Mouse (Mus musculus) cerebellum, postnatal 10 days (tissue): Measurements from ENCODE around the gene Ankrd44.

Source experiments
- DNase-seq, 2 experiments: peaks; one replicate each; pipeline ENCODE4 v3.0.0; 2021; ENCODE audit warnings: mixed read lengths in 2 of 2

Gene Ankrd44

GRCm38 (mm10) chr1:54844361-54844760, 81.8 kb downstream of the Ankrd44 start:
- DNase-seq = no peak

DNA sequence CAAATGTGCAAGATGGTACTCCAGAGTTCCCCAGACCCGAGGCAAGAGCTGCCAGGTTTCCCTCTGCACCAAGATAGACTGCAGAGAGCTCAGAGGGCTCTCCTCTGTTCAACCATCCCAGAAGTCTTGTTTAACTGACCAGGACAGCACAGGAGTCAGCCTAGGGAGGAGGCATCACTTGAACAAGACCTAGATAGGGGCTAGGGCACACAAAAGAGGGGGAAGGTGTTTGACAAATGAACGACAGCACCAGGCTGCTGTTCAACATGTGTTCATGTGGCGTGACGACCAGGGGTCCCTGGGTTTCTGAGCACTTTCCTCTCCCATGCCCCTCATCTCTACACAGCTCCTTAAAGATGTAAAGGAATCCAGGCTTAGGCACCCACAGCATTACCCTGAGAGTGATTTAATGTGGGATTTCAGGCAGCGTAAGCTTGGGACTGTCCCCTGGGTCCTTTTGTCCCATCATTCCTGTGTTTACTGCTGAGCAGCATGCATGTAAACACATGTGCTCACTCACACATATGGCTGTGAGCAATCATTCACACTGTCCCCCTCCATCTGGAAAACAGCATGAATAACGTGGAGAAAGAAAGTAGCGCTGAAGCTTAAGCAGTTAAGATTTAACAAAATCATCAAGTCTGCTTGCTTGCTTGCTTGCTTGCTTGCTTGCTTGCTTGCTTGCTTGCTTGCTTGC, 83.3 kb downstream of the Ankrd44 start:
- no peak for DNase-seq

- DNase-seq = peak in 1 of 2 experiments; percentile 27
Measured at GRCm38 (mm10) chr1:54841788-54842187, 84.4 kb downstream of the Ankrd44 start.

GRCm38 (mm10) chr1:54840040-54840439, 86.1 kb downstream of the Ankrd44 start:
- DNase-seq = no peak

GRCm38 (mm10) chr1:54838486-54838805, 87.7 kb downstream of the Ankrd44 start:
- DNase-seq = no peak

- DNase-seq = no peak
Measured at GRCm38 (mm10) chr1:54837721-54838485, 88.3 kb downstream of the Ankrd44 start.

DNA sequence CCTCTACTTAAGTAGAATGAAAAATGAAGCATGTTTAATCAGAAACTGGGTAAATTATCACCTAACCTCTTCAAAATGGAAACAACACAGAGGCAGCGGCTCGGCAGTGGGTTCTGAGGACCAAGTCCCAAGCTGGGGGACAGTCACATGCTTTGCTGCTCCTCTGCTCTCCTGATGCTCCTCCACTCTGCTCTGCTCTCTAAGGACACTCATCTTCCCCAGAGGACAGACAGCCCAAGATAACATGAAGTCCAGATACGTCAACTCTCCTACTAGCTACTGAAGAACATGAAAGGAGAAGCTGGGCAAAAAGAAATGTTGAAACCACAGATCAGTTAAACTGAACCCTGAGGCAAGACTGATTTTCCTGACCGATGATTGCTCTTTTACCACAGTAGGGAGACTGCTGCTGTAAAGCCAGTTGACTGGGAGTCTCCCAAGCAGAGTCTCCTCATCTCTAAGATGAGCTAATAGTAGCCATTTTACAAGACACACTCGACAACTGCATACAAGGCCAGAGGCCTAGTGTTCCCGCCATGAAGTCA, 90.5 kb downstream of the Ankrd44 start:
- no peak for DNase-seq

GRCm38 (mm10) chr1:54833221-54833620, 93.0 kb downstream of the Ankrd44 start:
- DNase-seq = no peak

GRCm38 (mm10) chr1:54832765-54833164, 93.4 kb downstream of the Ankrd44 start:
- DNase-seq = peak; percentile 71 to 92

GRCm38 (mm10) chr1:54830223-54830622, 96.0 kb downstream of the Ankrd44 start:
- DNase-seq = peak; percentile 56 to 61

GRCm38 (mm10) chr1:54829681-54830213, 96.4 kb downstream of the Ankrd44 start:
- DNase-seq = no peak

DNA sequence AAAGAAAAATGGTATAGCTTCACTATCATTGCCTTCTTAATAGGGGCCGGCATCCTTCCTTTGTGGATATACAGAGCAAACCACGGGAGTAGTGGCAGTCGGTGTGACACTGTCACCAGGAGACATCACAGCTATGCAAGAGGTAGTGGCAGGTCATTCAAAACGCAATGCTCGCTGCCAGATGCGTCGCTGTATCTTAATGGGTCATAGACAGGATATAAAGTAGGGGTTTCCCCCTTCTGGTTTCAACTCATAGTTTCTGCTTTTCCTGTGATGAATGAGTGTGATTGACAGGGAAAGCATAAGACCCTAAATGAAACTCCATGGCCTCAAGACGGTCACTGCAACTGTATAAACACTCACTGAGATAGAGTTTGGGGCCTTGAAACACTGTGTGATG, 98.4 kb downstream of the Ankrd44 start:
- no peak for DNase-seq

DNA sequence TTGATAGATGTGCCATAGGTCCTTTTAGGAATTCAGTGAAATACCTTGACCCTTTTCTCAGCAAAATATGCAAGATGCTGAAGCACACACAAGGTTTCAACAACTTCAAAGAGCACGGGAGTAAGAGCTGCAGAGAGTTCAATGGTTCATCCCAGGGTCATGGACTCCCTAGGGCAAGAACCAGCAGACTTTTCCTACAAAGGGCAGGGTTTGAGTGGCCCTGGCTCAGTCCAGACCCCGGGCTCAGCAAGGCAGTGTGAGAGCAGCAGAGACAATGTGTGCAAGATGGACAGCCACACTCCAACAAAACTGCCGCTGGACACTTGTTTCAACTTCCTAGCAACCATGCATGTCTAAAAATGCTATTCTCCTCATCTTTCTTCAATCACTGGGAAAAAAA, 98.8 kb downstream of the Ankrd44 start:
- no peak for DNase-seq

- peak; percentile 61 to 71 for DNase-seq
Measured at GRCm38 (mm10) chr1:54826426-54826986, 99.7 kb downstream of the Ankrd44 start.

GRCm38 (mm10) chr1:54825718-54826425, 100.3 kb downstream of the Ankrd44 start:
- no peak for DNase-seq

DNA sequence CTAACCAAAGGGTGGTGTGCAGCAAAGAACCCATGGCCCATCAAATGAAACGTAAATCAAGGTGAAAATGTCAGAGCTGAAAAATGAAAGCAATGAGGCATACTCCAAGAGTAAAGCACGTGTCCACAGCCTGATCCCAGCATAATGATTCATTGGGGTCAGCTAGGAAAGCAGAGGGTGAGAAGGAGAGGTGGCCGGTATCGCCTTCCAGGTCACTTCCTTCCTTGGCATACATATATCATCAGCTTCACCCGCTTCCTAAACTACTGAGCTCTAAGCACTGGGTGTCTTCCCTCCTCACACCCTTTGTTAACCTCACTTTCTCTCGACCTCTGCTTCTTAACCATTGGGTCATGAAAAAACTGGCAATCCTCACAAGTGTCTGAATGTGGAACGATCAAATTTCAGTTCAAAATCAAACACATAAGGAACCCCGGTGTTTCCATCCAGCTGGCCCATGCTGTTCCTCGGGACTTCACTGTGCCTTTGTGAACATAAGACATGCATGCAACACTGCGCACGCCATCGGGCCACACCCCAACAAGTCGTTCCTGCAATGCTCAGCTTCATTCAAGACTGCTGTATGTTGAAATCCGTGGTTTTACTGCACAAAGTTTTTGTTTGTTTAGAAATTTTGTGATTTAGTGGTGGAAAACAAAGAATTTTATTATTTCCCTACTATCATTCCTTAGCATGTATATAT, 101.9 kb downstream of the Ankrd44 start:
- no peak for DNase-seq

DNA sequence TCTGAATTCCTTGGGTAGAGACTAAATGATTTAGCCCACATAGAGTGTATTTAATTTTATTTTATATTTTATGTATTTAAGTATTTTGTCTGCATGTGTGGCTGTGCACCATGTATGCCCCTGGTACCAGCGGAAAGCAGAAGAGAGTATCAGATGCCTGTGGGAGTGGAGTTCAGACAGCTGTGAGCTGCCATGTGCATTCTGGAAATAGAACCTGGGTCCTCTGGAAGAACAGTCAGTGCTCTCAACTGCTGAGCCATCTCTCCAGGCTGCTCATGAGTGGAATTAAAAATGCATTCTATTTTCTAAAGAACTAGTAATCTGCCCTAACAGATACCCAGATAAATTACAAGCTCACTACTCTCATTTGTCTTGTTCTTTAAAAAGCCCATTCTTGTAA, 104.4 kb downstream of the Ankrd44 start:
- DNase-seq = no peak

DNA sequence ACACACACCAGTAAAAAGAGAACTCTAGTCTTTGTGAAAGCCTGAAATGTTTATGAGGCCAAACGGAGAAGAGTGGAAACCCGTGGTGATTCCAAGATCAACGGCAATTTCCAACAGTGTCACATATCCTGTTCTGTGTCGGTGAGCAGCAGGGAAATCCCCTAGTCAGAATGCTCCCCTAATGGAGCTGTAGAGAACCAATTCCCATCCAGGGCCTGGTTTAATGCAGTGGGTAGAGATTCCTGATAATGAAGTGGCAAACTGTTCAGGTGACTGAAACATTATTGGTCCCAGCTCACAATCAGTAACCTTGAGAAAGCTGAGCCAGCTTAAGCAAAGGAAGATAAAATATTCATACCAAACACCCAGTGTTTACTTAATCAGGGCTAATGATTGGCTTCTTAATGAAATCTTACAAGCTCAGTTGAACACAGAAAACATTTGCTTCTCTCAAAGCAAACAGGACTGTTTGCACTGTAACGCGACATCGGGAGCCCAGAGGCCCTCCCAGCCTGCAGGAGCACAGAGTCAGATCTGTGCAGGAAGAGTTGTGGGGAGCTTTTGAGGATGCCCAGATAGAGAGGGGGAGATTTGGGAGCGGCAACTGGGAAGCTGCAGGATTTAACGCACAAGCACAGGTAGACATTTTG, 110.9 kb downstream of the Ankrd44 start:
- DNase-seq = no peak

DNA sequence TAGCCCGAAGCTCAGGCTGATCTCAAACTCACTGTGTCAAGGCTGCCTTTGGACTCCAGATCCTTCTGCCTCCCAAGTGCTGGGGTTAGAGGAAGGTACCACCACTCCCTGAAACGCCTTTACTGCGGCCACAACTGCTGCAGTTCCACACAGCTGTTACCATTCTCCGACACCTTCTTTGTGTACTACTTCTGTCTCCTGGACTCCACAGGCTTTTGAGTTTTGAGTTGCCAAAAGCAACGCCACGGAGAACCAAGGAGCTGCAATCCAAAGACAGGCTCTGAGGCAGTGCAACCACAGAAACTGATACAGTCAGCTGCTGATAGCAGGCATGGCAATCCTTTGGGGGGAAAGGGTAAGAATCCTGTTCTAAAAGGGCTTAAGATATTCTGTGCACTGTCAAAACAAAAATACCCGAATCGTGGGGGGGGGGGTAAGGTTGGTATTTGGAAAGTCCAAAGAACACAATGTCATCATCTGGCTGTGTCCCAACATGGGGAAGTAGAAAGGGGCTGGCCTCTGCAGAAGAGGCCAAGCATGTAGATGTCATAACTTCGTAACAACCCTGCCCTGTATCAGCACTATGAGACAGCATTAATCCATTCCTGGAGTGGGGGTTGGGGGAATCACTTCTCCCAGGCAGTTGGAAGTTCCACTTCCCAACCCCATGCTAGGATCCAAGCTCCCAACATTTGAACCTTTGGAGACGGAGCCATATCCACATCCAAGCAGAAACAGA, 116.2 kb downstream of the Ankrd44 start:
- DNase-seq = no peak

DNA sequence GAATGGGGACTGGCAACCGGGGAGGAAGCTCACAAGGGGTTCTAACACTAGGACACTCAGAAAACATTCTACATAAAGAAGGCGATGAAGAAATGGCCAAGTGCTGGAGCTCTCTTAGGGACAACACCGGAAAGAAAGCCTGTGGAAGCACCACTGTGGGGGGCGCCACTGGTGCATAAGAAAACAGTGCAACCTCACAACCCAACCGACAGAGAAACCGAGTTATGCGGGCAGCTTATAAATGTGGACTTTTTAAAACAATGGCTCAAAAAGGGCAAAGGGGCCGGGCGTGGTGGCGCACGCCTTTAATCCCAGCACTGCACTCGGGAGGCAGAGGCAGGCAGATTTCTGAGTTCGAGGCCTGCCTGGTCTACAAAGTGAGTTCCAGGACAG, 117.1 kb downstream of the Ankrd44 start:
- no peak for DNase-seq
